Mouse (Mus musculus) forebrain, embryonic 14.5 days (tissue): ENCODE data around the gene Mybph. TPM values are rescaled to one million over a fixed set of nuclear protein-coding genes. Genes with fewer than 3 reads are reported as not detected.

Experiments
- ATAC-seq: fragments of 200-750 bp; cut with Nextera tagmentation; 2 replicates; pipeline ENCODE4 v1.8.0; 2017; ENCODE audit warnings: mild to moderate bottlenecking, moderate library complexity
- DNase-seq: peaks from one replicate; pipeline ENCODE4 v3.0.0-alpha.2; 2015; ENCODE audit warnings: low spot score
- H3K27ac ChIP-seq: fragments of 300-500 bp; sonication (generic); 2 replicates; pipeline ENCODE4 v1.5.1; 2014; ENCODE audit warnings: low read depth, mild to moderate bottlenecking, control low read depth, low read length, moderate library complexity
- H3K27me3 ChIP-seq: fragments of 300-500 bp; sonication (generic); replicated peaks from 2 replicates; pipeline ENCODE4 v1.6.1; 2014; ENCODE audit warnings: low read length, control low read depth, mixed read lengths; ENCODE audit not compliant: control insufficient read depth, insufficient read depth
- H3K36me3 ChIP-seq: fragments of 300-500 bp; sonication (generic); 2 replicates; pipeline ENCODE4 v1.6.1; 2014; ENCODE audit warnings: low read length, control low read depth; ENCODE audit not compliant: control insufficient read depth, insufficient read depth
- H3K4me1 ChIP-seq: fragments of 300-500 bp; sonication (generic); 2 replicates; pipeline ENCODE4 v1.6.1; 2014; ENCODE audit warnings: antibody characterized with exemption, low read length, control low read depth; ENCODE audit not compliant: control insufficient read depth, insufficient read depth
- H3K4me2 ChIP-seq: fragments of 300-500 bp; sonication (generic); 2 replicates; pipeline ENCODE4 v1.6.1; 2014; ENCODE audit warnings: mild to moderate bottlenecking, control low read depth, low read length
- H3K4me3 ChIP-seq: fragments of 300-500 bp; sonication (generic); 2 replicates; pipeline ENCODE4 v1.5.1; 2014; ENCODE audit warnings: low read depth, low read length, control low read depth
- H3K9ac ChIP-seq: fragments of 300-500 bp; sonication (generic); 2 replicates; pipeline ENCODE4 v1.6.1; 2014; ENCODE audit warnings: mild to moderate bottlenecking, low read length, control low read depth, moderate library complexity
- H3K9me3 ChIP-seq: fragments of 300-500 bp; sonication (generic); replicated peaks from 2 replicates; pipeline ENCODE4 v1.6.1; 2016; ENCODE audit warnings: low read length, control low read depth, mixed read lengths; ENCODE audit not compliant: control insufficient read depth
- WGBS: fragments of 180-500 bp; shearing (Covaris S2); extraction: QIAGEN DNeasy Blood & Tissue Kit; methylation state at CpG from one replicate; pipeline ENCODE4 v1.1.7; 2014; 5-methylcytosine and 5-hydroxymethylcytosine counted together
- polyA plus RNA-seq: library from polyadenylated mRNA; unstranded; fragments of >200 nt; fragmentation: Nextera tagmentation; extraction: Ambion mirVana; gene quantifications from 2 replicates; pipeline ENCODE4 v1.2.1, GENCODE M21; 2014

Mybph gene
- polyA plus RNA-seq, 1 experiment from 2014 or later = 0.10 TPM

DNA sequence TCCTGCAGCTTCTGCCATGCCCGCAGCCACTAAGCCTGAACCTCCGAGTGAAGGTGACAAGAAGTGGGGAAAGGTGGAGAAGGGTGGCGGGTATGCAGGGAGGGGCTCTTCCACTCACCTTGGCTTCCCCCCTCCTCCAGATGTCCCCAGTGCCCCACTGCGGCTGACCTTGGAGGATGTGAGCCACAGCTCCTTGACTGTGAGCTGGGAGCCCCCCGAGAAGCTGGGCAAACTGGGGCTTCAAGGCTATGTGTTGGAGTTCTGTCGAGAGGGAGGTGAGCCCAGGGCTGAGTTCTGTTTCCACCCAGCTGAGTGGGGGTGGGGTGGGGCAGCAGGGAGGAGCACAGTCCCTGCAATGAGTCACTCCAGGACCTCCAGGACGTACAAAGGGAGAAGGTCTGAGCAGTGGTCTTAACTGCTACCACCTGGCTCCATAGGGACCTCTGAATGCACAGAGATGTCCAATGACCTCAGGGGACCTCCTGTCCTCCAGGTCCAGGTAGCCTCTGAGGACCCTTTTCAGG, 488 bp downstream of the Mybph start:
- H3K4me3 ChIP-seq = no peak overlapping the region
- WGBS = 72% methylated on average over 7 of the region's 7 CpGs
- ATAC-seq = no peak

GRCm38 (mm10) chr1:134194298-134195022, 1.2 kb downstream of the Mybph start:
- ATAC-seq (no peak), DNase-seq (no peak)
- WGBS = 80% methylated on average over 16 of the region's 16 CpGs

More for the DNA sequence above, 488 bp downstream of the Mybph start:
- H3K4me2 ChIP-seq = no peak overlapping the region
- no peak overlapping the region for H3K27ac ChIP-seq
- no peaks in the 10 kb centered on the region for H3K27me3 ChIP-seq
- H3K4me1 ChIP-seq = peaks cover 14% of the 10 kb centered on the region
- no peak overlapping the region for H3K9ac ChIP-seq
- no peak for DNase-seq
- H3K9me3 ChIP-seq = no peaks in the 10 kb centered on the region
- H3K36me3 ChIP-seq = no peaks in the 10 kb centered on the region

GRCm38 (mm10) chr1:134195117-134195516, 1.9 kb downstream of the Mybph start:
- H3K27ac ChIP-seq = no peak overlapping the region
- no peak overlapping the region for H3K4me2 ChIP-seq
- H3K9me3 ChIP-seq = no peaks in the 10 kb centered on the region
- no peaks in the 10 kb centered on the region for H3K36me3 ChIP-seq
- H3K9ac ChIP-seq = no peak overlapping the region
- 62% methylated on average over 2 of the region's 2 CpGs for WGBS
- DNase-seq (no peak), ATAC-seq (no peak)
- H3K4me3 ChIP-seq = no peak overlapping the region
- H3K27me3 ChIP-seq = no peaks in the 10 kb centered on the region
- peaks cover 10% of the 10 kb centered on the region; the same call in 1 of the 2 replicates for H3K4me1 ChIP-seq

More at GRCm38 (mm10) chr1:134194298-134195022, 1.2 kb downstream of the Mybph start:
- Histone ChIP-seq H3K4me3 (no peak overlapping the region), H3K27me3 (no peaks in the 10 kb centered on the region), H3K36me3 (no peaks in the 10 kb centered on the region), H3K9me3 (no peaks in the 10 kb centered on the region), H3K4me1 (peaks cover 10% of the 10 kb centered on the region; the same call in 1 of the 2 replicates), H3K4me2 (no peak overlapping the region), H3K9ac (no peak overlapping the region), H3K27ac (no peak overlapping the region)

- H3K27me3 ChIP-seq = no peaks in the 10 kb centered on the region
- no peak overlapping the region for H3K27ac ChIP-seq
- 45% methylated on average over 3 of the region's 3 CpGs for WGBS
- no peak overlapping the region for H3K4me2 ChIP-seq
- no peaks in the 10 kb centered on the region for H3K36me3 ChIP-seq
- no peak overlapping the region for H3K4me3 ChIP-seq
- H3K9me3 ChIP-seq = no peaks in the 10 kb centered on the region
- ATAC-seq (0 out of 2 replicates have a peak, but pooled peaks have one; percentile 26), DNase-seq (no peak)
- H3K4me1 ChIP-seq = peaks cover 10% of the 10 kb centered on the region; the same call in 1 of the 2 replicates
- H3K9ac ChIP-seq = no peak overlapping the region
Observed at GRCm38 (mm10) chr1:134195571-134195970, 2.3 kb downstream of the Mybph start.

DNA sequence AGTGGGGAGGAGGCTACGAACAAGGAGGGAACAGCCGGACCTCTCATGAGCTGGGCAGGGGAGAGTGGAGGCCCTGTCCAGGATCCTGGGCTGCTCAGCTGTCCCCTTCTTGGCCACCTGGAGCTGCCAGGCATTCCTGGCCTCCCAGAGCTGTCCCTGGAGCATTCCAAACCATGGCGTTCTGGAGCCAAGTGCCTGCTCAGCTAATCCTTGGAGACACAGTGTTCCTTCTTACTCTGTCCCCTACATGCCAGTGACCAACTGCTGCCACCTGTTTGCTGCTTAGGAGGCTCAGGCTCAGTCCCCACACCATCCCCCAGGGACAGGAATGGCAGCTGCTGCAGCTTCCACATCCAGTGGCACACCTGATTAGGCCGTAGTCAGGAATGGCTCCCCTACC, 2.7 kb downstream of the Mybph start:
- Histone ChIP-seq H3K27ac (no peak overlapping the region), H3K27me3 (no peaks in the 10 kb centered on the region), H3K36me3 (no peaks in the 10 kb centered on the region), H3K4me3 (no peak overlapping the region), H3K4me1 (peaks cover 10% of the 10 kb centered on the region; the same call in 1 of the 2 replicates), H3K9me3 (no peaks in the 10 kb centered on the region), H3K9ac (no peak overlapping the region), H3K4me2 (no peak overlapping the region)
- peak; percentile 26; the same call in 1 of the 2 replicates for ATAC-seq
- 59% methylated on average over 4 of the region's 4 CpGs for WGBS
- DNase-seq = no peak

- ATAC-seq (no peak), DNase-seq (no peak)
- no peak overlapping the region for H3K4me2 ChIP-seq
- no peak overlapping the region for H3K9ac ChIP-seq
- H3K27ac ChIP-seq = no peak overlapping the region
- WGBS = 65% methylated on average over 4 of the region's 4 CpGs
- H3K4me3 ChIP-seq = no peak overlapping the region
- H3K36me3 ChIP-seq = no peaks in the 10 kb centered on the region
- H3K27me3 ChIP-seq = no peaks in the 10 kb centered on the region
- H3K9me3 ChIP-seq = no peaks in the 10 kb centered on the region
- peaks cover 10% of the 10 kb centered on the region; the same call in 1 of the 2 replicates for H3K4me1 ChIP-seq
Observed at GRCm38 (mm10) chr1:134196386-134196785, 3.1 kb downstream of the Mybph start.

GRCm38 (mm10) chr1:134197325-134197982, 4.2 kb downstream of the Mybph start:
- H3K4me3 ChIP-seq = no peak overlapping the region
- no peak overlapping the region for H3K9ac ChIP-seq
- DNase-seq (no peak), ATAC-seq (no peak)
- 76% methylated on average over 15 of the region's 15 CpGs for WGBS
- H3K27ac ChIP-seq = no peak overlapping the region
- H3K4me1 ChIP-seq = peaks cover 10% of the 10 kb centered on the region; the same call in 1 of the 2 replicates
- H3K36me3 ChIP-seq = no peaks in the 10 kb centered on the region
- H3K9me3 ChIP-seq = no peaks in the 10 kb centered on the region
- H3K4me2 ChIP-seq = no peak overlapping the region
- H3K27me3 ChIP-seq = no peaks in the 10 kb centered on the region

DNA sequence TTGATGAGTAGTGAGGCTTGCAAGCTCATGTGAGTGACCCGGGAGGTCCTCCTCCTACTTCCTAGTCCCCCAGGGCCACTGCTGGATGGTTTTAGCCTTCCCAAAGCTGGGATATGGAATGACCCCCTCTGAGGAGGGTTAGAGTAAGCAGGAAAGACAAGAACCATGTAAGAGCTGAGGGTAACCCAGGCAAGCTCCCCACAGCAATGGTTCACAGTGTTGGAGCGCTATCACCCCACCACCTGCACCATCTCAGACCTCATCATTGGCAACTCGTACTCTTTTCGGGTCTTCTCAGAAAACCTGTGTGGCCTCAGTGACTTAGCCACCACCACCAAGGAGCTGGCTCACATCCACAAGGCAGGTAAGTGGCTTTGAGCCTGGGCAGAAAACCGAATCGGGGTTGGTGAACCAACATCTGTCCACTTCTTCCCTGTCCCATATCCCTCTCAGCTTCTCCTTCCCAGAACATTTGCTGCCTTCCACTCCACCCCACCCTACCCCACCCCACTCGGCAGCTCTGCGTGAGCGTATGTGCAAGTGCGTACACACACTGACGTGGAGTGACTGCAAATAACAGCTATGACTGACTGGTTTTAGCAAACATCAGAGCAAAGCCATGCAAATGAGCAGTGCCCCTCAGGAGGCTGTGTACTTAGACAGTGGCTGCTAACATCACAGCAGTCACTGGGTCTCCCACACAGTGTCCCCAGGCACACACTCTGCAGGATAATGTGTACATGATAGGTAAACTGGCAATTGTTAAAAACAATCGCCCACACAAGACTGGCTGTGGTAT, 5.1 kb downstream of the Mybph start:
- Histone ChIP-seq H3K4me1 (peaks cover 10% of the 10 kb centered on the region; the same call in 1 of the 2 replicates), H3K4me3 (no peak overlapping the region), H3K9me3 (no peaks in the 10 kb centered on the region), H3K4me2 (no peak overlapping the region), H3K27me3 (no peaks in the 10 kb centered on the region), H3K9ac (no peak overlapping the region), H3K36me3 (no peaks in the 10 kb centered on the region), H3K27ac (no peak overlapping the region)
- ATAC-seq (no peak), DNase-seq (no peak)
- 75% methylated on average over 12 of the region's 12 CpGs for WGBS
